Mouse (Mus musculus): ENCODE results near the gene Tpt1.

GRCm38 (mm10) chr14:75855263-75855992 lies 10.5 kb downstream of the Tpt1 start:
- TF ChIP-seq EP300 (IDR thresholded peaks at IDR 0.05; ENCODE audit: low read length) (no peak), ETS1 (conservative IDR thresholded peaks at IDR 0.05; ENCODE audit: low read depth, low read length) (no peak), CTCF (conservative IDR thresholded peaks at IDR 0.05 in 1 of 2, IDR thresholded peaks at IDR 0.05 in 1 of 2; ENCODE audit: low read depth in 2 of 2, low read length in 2 of 2) (no peak), ELF1 (IDR thresholded peaks at IDR 0.05; ENCODE audit: low read depth, low read length) (no peak), MXI1 (IDR thresholded peaks at IDR 0.05; ENCODE audit: low read depth, low read length) (no peak), TBP (conservative IDR thresholded peaks at IDR 0.05; ENCODE audit: low read depth, low read length) (no peak), TCF12 (IDR thresholded peaks at IDR 0.05; ENCODE audit: low read depth, low read length) (no peak)

Data from CH12.LX (cell line).